Mouse (Mus musculus) midbrain, postnatal 0 days (tissue): ENCODE results near the gene Pstk. TPM values are rescaled to one million over a fixed set of nuclear protein-coding genes. Genes with fewer than 3 reads are reported as not detected.
"Not testable (repeated sequence)": the region's sequence is repeated elsewhere in the genome, so short reads cannot be mapped to it uniquely, and the experiment has no call there.

Source experiments
- ATAC-seq: fragments of 200-750 bp; cut with Nextera tagmentation; 2 replicates; pipeline ENCODE4 v1.8.0; 2017; ENCODE audit warnings: moderate number of reproducible peaks, mild to moderate bottlenecking, moderate TSS enrichment, moderate library complexity; ENCODE audit not compliant: low FRiP score
- DNase-seq: peaks from one replicate; pipeline ENCODE4 v3.0.0-alpha.2; 2015; ENCODE audit warnings: low spot score
- H3K27ac ChIP-seq: fragments of 300-500 bp; sonication (generic); 2 replicates; pipeline ENCODE4 v1.5.1; 2014; ENCODE audit warnings: low read depth, mild to moderate bottlenecking, low read length, mixed read lengths
- H3K27me3 ChIP-seq: fragments of 300-500 bp; sonication (generic); 2 replicates; pipeline ENCODE4 v1.6.1; 2014; ENCODE audit warnings: low read length, control low read depth, mixed read lengths; ENCODE audit not compliant: insufficient read depth
- H3K36me3 ChIP-seq: fragments of 300-500 bp; sonication (generic); 2 replicates; pipeline ENCODE4 v1.6.1; 2014; ENCODE audit warnings: low read length, control low read depth, mixed read lengths; ENCODE audit not compliant: insufficient read depth
- H3K4me1 ChIP-seq: fragments of 300-500 bp; sonication (generic); 2 replicates; pipeline ENCODE4 v1.6.1; 2014; ENCODE audit warnings: mild to moderate bottlenecking, control low read depth, antibody characterized with exemption, low read length, mixed read lengths; ENCODE audit not compliant: insufficient read depth
- H3K4me2 ChIP-seq: fragments of 300-500 bp; sonication (generic); 2 replicates; pipeline ENCODE4 v1.6.1; 2014; ENCODE audit warnings: low read depth, mild to moderate bottlenecking, low read length, mixed read lengths; ENCODE audit not compliant: poor library complexity, severe bottlenecking
- H3K4me3 ChIP-seq: fragments of 300-500 bp; sonication (generic); 2 replicates; pipeline ENCODE4 v1.5.1; 2014; ENCODE audit warnings: low read depth, mild to moderate bottlenecking, low read length, moderate library complexity
- H3K9ac ChIP-seq: fragments of 300-500 bp; sonication (generic); replicated peaks from 2 replicates; pipeline ENCODE4 v1.6.1; 2014; ENCODE audit warnings: mild to moderate bottlenecking, low read length, moderate library complexity, mixed read lengths; ENCODE audit not compliant: poor library complexity, severe bottlenecking
- H3K9me3 ChIP-seq: fragments of 300-500 bp; sonication (generic); 2 replicates; pipeline ENCODE4 v1.6.1; 2016; ENCODE audit warnings: low read length, control low read depth
- CTCF ChIP-seq: IDR thresholded peaks from 2 replicates; pipeline ENCODE4 v1.5.1; 2016; ENCODE audit warnings: antibody characterized with exemption, mild to moderate bottlenecking
- WGBS: fragments of 180-500 bp; shearing (Covaris S2); extraction: QIAGEN DNeasy Blood & Tissue Kit; methylation state at CpG from one replicate; pipeline ENCODE4 v1.1.7; 2014; 5-methylcytosine and 5-hydroxymethylcytosine counted together
- polyA plus RNA-seq: library from polyadenylated mRNA; unstranded; fragments of >200 nt; fragmentation: Nextera tagmentation; extraction: Ambion mirVana; gene quantifications from 2 replicates; pipeline ENCODE4 v1.2.1, GENCODE M21; 2015
- total RNA-seq: library from RNA; depleted of rRNA; stranded (reverse); fragments of >200 nt; gene quantifications from 2 replicates; pipeline ENCODE4 v1.2.3, GENCODE M21; 2014

Gene Pstk
- total and polyA plus RNA-seq, 2 experiments from 2014 or later: 36.6 to 55.0 TPM

DNA sequence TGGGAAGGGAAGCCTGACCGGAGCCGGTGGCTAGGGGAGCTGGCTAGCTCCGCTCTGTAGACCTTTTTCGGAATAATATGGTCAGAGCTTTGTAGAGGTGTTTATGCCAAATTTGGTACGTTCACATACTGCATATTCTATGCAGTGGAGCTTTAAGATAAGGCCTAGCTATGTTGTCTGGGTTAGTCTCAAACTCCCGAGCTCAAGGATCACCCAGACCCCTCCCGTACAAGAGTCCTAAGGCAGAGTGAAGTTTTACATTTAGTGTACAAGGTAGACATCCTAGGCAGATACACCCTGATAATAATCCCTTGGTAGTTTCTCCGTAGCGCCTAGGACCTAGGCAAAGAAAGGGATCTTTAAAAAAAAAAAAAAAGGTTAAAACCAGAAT is 524 bp downstream of the Pstk start:
- 4% methylated on average over 9 of the region's 9 CpGs for WGBS

GRCm38 (mm10) chr7:131371880-131372651 is 1.1 kb downstream of the Pstk start:
- TF ChIP-seq CTCF: peak; percentile 58
- ATAC-seq: no peak
- peak; percentile 42 for DNase-seq
- 70% methylated on average over 9 of the region's 9 CpGs for WGBS
- Histone ChIP-seq H3K27me3 (no peaks in the 10 kb centered on the region), H3K36me3 (no peaks in the 10 kb centered on the region), H3K4me2 (peak overlapping the region; percentile 73), H3K4me3 (peak overlapping the region; percentile 62), H3K9me3 (no peaks in the 10 kb centered on the region), H3K4me1 (no peaks in the 10 kb centered on the region), H3K27ac (0 out of 2 replicates have a peak overlapping the region, but pooled peaks have one; percentile 75), H3K9ac (peak overlapping the region; percentile 72)

More for the DNA sequence above, 524 bp downstream of the Pstk start:
- Histone ChIP-seq H3K27ac (peak overlapping the region; percentile 75), H3K9ac (peak overlapping the region; percentile 72), H3K9me3 (no peaks in the 10 kb centered on the region), H3K36me3 (no peaks in the 10 kb centered on the region), H3K27me3 (no peaks in the 10 kb centered on the region), H3K4me2 (peak overlapping the region; percentile 73), H3K4me1 (no peaks in the 10 kb centered on the region), H3K4me3 (peak overlapping the region; percentile 62)
- DNase-seq (no peak), ATAC-seq (peak; percentile 54; the same call in 1 of the 2 replicates)
- TF ChIP-seq CTCF: no peak

DNA sequence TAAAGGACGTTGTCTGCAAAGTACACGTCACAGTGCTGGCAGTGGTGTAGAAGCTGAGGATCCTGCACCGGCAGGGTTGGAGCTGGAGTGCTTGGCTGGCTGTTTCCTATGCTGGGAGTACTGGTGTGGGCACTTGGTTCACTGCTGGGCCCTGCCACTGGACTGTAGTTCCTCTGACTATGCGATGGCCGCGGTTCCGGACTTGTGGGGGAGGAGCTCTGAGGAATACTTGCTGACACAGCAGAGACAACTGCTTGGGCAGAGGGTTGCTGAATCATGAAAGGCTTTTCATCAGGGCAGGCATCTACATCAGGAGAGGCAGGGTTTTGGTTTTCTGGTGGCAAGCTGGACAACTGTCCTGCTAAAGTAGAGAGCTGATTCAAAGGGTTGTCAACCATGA is 20.8 kb downstream of the Pstk start:
- peaks cover 11% of the 10 kb centered on the region; the same call in 1 of the 2 replicates for H3K36me3 ChIP-seq
- not testable (repeated sequence) for H3K9me3 ChIP-seq, H3K4me1 ChIP-seq, H3K4me2 ChIP-seq, DNase-seq, H3K4me3 ChIP-seq, H3K27ac ChIP-seq, H3K9ac ChIP-seq, H3K27me3 ChIP-seq, ATAC-seq
- 84% methylated on average over 6 of the region's 7 CpGs for WGBS

GRCm38 (mm10) chr7:131409321-131409987 is 38.5 kb downstream of the Pstk start:
- WGBS: 6% methylated on average over 16 of the region's 16 CpGs
- peak; percentile 27 for DNase-seq
- peak; percentile 17; the same call in 1 of the 2 replicates for ATAC-seq
- H3K27me3 ChIP-seq: no peaks in the 10 kb centered on the region
- TF ChIP-seq CTCF: no peak
- peak overlapping the region; percentile 59 for H3K4me2 ChIP-seq
- H3K9ac ChIP-seq: peak overlapping the region; percentile 90
- peak overlapping the region; percentile 94 for H3K4me3 ChIP-seq
- H3K27ac ChIP-seq: peak overlapping the region; percentile 84
- peaks cover 12% of the 10 kb centered on the region; the same call in 1 of the 2 replicates for H3K4me1 ChIP-seq
- no peaks in the 10 kb centered on the region for H3K36me3 ChIP-seq
- H3K9me3 ChIP-seq: no peaks in the 10 kb centered on the region

GRCm38 (mm10) chr7:131409988-131410385 is 39.0 kb downstream of the Pstk start:
- WGBS: under 1% methylated on average over 38 of the region's 38 CpGs
- TF ChIP-seq CTCF: no peak
- ATAC-seq (peak; percentile 67), DNase-seq (peak; percentile 20)
- no peaks in the 10 kb centered on the region for H3K27me3 ChIP-seq
- no peaks in the 10 kb centered on the region for H3K9me3 ChIP-seq
- H3K4me2 ChIP-seq: peak overlapping the region; percentile 59
- peaks cover 12% of the 10 kb centered on the region; the same call in 1 of the 2 replicates for H3K4me1 ChIP-seq
- peak overlapping the region; percentile 94 for H3K4me3 ChIP-seq
- peak overlapping the region; percentile 84 for H3K27ac ChIP-seq
- H3K36me3 ChIP-seq: no peaks in the 10 kb centered on the region
- H3K9ac ChIP-seq: peak overlapping the region; percentile 90
